Mouse (Mus musculus) cerebellum, adult 2 months (tissue): Measurements from ENCODE around the gene Gm4131.

ENCODE experiments used
- CTCF ChIP-seq: fragments of 200-500 bp; IDR thresholded peaks from 2 replicates; pipeline ENCODE4 v1.5.1; 2011; ENCODE audit warnings: low read depth, mild to moderate bottlenecking, control low read depth, low read length, moderate library complexity, borderline replicate concordance; ENCODE audit not compliant: insufficient read depth
- POLR2A ChIP-seq: fragments of 200-500 bp; IDR thresholded peaks from 2 replicates; pipeline ENCODE4 v1.6.1; 2011; ENCODE audit warnings: low read length, control low read depth, borderline replicate concordance; ENCODE audit not compliant: insufficient read depth

- TF ChIP-seq CTCF (no peak), POLR2A (no peak)
These were observed 30.6 kb downstream of the Gm4131 start for GRCm38 (mm10) chr14:62536127-62536526.
